Mouse (Mus musculus) hindbrain, postnatal 0 days (tissue): ENCODE measurements around the gene Tmem214. TPM values are rescaled to one million over a fixed set of nuclear protein-coding genes. Genes with fewer than 3 reads are reported as not detected.
A peak's percentile ranks its signal among the peaks of the same experiment; 100 is the strongest.

ENCODE experiments used
- ATAC-seq: fragments of 200-750 bp; cut with Nextera tagmentation; 2 replicates; pipeline ENCODE4 v1.8.0; 2017; ENCODE audit warnings: mild to moderate bottlenecking, moderate TSS enrichment, moderate library complexity
- DNase-seq: peaks from one replicate; pipeline ENCODE4 v3.0.0-alpha.2; 2015; ENCODE audit warnings: low spot score
- H3K27ac ChIP-seq: fragments of 300-500 bp; sonication (generic); 2 replicates; pipeline ENCODE4 v1.5.1; 2014; ENCODE audit warnings: mild to moderate bottlenecking
- H3K27me3 ChIP-seq: fragments of 300-500 bp; sonication (generic); 2 replicates; pipeline ENCODE4 v1.6.1; 2014; ENCODE audit warnings: low read length, mixed read lengths; ENCODE audit not compliant: insufficient read depth
- H3K36me3 ChIP-seq: fragments of 300-500 bp; sonication (generic); 2 replicates; pipeline ENCODE4 v1.6.1; 2014; ENCODE audit warnings: low read length, mixed read lengths; ENCODE audit not compliant: insufficient read depth
- H3K4me1 ChIP-seq: fragments of 300-500 bp; sonication (generic); 2 replicates; pipeline ENCODE4 v1.6.1; 2014; ENCODE audit warnings: antibody characterized with exemption, low read length, mixed read lengths; ENCODE audit not compliant: insufficient read depth
- H3K4me2 ChIP-seq: fragments of 300-500 bp; sonication (generic); 2 replicates; pipeline ENCODE4 v1.6.1; 2014; ENCODE audit warnings: low read depth, mild to moderate bottlenecking, low read length, moderate library complexity, mixed read lengths
- H3K4me3 ChIP-seq: fragments of 300-500 bp; sonication (generic); 2 replicates; pipeline ENCODE4 v1.5.1; 2014; ENCODE audit warnings: low read length
- H3K9ac ChIP-seq: fragments of 300-500 bp; sonication (generic); replicated peaks from 2 replicates; pipeline ENCODE4 v1.6.1; 2014; ENCODE audit warnings: mild to moderate bottlenecking, low read length, moderate library complexity, mixed read lengths
- H3K9me3 ChIP-seq: fragments of 300-500 bp; sonication (generic); 2 replicates; pipeline ENCODE4 v1.6.1; 2016; ENCODE audit warnings: low read length, mixed read lengths
- CTCF ChIP-seq: IDR thresholded peaks from 2 replicates; pipeline ENCODE4 v1.5.1; 2016; ENCODE audit warnings: antibody characterized with exemption, control low read depth, low read depth
- WGBS: fragments of 180-500 bp; shearing (Covaris S2); extraction: QIAGEN DNeasy Blood & Tissue Kit; methylation state at CpG from one replicate; pipeline ENCODE4 v1.1.7; 2014; 5-methylcytosine and 5-hydroxymethylcytosine counted together
- polyA plus RNA-seq: library from polyadenylated mRNA; unstranded; fragments of >200 nt; fragmentation: Nextera tagmentation; extraction: Ambion mirVana; gene quantifications from 2 replicates; pipeline ENCODE4 v1.2.1, GENCODE M21; 2015
- total RNA-seq: library from RNA; depleted of rRNA; stranded (reverse); fragments of >200 nt; gene quantifications from 2 replicates; pipeline ENCODE4 v1.2.3, GENCODE M21; 2014

Tmem214 gene
- total and polyA plus RNA-seq, 2 experiments from 2014 or later = 59.1 to 89.5 TPM

DNA sequence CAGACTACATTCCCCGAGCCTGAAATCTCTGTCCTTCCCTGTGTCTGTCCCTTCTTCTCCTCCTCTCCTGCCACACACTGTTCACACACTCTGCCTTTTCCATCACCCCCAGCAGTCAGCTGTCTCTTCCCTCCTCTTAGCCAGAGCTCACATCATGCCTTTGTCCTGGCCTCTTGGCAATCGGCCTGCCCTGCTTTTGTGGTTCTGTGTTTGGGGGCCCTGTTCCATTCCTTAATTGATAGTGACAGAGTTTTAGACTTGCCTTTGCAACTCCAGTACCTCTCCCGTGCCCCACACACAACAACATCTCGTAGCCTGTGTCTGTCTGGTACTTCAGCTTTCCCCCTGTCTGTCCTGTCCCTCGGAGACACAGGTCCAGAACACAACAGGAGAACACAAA lies 44.3 kb downstream of the Tmem214 start:
- H3K27me3 ChIP-seq = no peaks in the 10 kb centered on the region
- peaks cover 3% of the 10 kb centered on the region for H3K4me1 ChIP-seq
- no peak for TF ChIP-seq CTCF
- H3K27ac ChIP-seq = peak overlapping the region; percentile 27; the same call in 1 of the 2 replicates
- ATAC-seq (no peak), DNase-seq (peak; percentile 23)
- WGBS = 54% methylated on average over 5 of the region's 5 CpGs
- no peaks in the 10 kb centered on the region for H3K36me3 ChIP-seq
- no peaks in the 10 kb centered on the region for H3K9me3 ChIP-seq
- H3K4me3 ChIP-seq = no peak overlapping the region
- H3K4me2 ChIP-seq = no peak overlapping the region
- H3K9ac ChIP-seq = no peak overlapping the region

DNA sequence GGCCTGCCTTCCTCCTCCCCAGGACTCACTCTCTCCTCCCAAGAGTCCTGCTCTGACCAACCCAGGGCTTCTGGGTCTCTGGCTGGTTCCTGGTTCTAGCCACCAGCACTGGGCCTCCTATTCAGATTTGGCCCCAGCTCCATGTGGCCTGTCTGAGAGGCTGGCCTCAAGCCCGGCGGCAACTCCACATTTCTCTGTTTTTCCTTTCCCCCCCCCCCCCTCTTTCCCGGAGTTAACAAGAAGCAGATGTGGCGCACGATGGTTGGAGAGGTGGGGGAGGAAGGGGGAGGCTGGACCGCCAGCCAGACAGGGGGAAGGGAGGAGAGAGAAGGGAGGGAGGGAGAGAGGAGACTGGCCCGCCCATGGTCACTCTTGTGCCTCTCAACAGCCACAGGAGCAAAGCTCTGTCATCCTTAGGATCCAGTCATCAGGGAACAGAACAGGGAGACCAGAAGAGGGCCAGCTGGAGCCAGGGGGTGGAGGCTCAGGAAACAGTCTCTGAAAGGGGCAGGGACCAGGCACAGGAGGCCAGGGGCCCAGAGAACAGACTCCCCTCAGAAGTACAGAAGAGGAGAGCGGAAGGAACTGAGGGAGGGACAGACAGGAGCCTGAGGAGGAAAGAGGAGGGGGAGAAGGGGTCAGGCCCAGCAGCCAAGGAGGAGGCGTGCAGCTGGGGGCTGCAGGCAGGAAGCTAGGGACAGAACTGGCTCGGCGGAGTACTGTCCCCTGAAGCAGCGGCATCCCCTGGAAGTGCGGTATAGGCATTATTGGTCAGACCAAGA lies 45.4 kb downstream of the Tmem214 start, which contains the start of gene Emilin1:
Gene Emilin1, plus strand, starts transcription at position 343 of the 782 bp plus-strand sequence.
- H3K9ac ChIP-seq = no peak within 1 kb of the TSS

DNA sequence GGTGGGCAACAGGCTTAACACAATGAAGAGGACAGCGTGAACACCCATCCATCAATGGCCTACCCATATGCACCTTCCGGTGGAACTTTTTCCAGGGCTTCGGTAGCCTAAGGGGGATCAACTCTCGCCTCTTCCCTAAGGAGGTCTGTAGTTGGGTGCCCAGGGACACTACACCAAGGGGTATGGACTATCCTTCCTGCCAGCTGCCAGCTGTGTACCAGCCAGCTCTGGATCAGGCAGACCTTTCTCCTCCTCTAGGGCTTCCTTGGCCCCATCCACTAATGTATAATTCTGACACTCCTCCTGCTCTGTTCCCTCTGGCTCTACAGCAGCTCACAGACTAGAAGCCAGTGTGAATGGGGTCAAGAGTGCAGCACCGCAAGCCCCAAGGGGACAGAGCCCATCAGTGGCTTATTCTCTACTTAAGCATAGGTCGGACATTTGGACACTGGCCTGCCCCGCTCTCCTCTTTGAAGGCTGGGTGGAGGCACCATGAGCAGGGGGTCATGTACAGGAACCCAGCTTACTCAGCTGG lies 46.4 kb downstream of the Tmem214 start:
- H3K4me3 ChIP-seq = no peak overlapping the region
- H3K9ac ChIP-seq = no peak overlapping the region
- no peak overlapping the region for H3K27ac ChIP-seq
- H3K27me3 ChIP-seq = no peaks in the 10 kb centered on the region
- no peaks in the 10 kb centered on the region for H3K36me3 ChIP-seq
- no peak for TF ChIP-seq CTCF
- H3K4me1 ChIP-seq = peaks cover 3% of the 10 kb centered on the region
- no peak for ATAC-seq
- peak overlapping the region; percentile 19 for H3K4me2 ChIP-seq
- no peak for DNase-seq
- WGBS = 73% methylated on average over 7 of the region's 7 CpGs
- no peaks in the 10 kb centered on the region for H3K9me3 ChIP-seq

More for the DNA sequence above, 45.4 kb downstream of the Tmem214 start, which contains the start of gene Emilin1:
- H3K27ac ChIP-seq = peak within 1 kb of the TSS; percentile 27
- peak; percentile 22 for ATAC-seq
- no peaks in the 10 kb centered on the region for H3K9me3 ChIP-seq
- no peaks in the 10 kb centered on the region for H3K36me3 ChIP-seq
- H3K4me1 ChIP-seq = peaks cover 3% of the 10 kb centered on the region
- H3K27me3 ChIP-seq = no peaks in the 10 kb centered on the region
- 29% methylated on average over 13 of the region's 13 CpGs for WGBS
- TF ChIP-seq CTCF = no peak
- peak; percentile 62 for DNase-seq
- peak within 1 kb of the TSS; percentile 19 for H3K4me2 ChIP-seq
- H3K4me3 ChIP-seq = no peak within 1 kb of the TSS

DNA sequence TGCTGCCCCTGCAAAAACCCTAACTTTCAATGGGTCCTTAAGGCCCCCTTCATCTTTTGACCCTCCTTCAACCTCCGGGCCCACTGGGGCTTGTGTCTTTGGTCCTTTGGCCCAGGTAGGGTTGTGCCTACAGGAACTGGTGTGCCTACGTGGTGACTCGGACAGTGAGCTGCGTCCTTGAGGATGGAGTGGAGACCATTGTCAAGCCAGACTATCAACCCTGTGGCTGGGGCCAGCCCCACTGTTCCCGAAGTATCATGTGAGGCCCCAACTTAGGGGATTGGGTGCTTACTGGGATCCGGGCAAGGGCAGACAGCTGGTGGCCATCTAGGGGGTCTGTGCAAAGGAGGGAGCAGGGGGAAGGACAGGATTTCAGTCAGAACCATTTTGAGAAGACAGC lies 47.0 kb downstream of the Tmem214 start:
- Histone ChIP-seq H3K27ac (no peak overlapping the region), H3K4me3 (no peak overlapping the region), H3K4me1 (peaks cover 3% of the 10 kb centered on the region), H3K27me3 (no peaks in the 10 kb centered on the region), H3K9ac (no peak overlapping the region), H3K9me3 (no peaks in the 10 kb centered on the region), H3K36me3 (no peaks in the 10 kb centered on the region), H3K4me2 (no peak overlapping the region; the same call in 1 of the 2 replicates)
- ATAC-seq (no peak), DNase-seq (no peak)
- WGBS = 85% methylated on average over 6 of the region's 6 CpGs
- no peak for TF ChIP-seq CTCF

DNA sequence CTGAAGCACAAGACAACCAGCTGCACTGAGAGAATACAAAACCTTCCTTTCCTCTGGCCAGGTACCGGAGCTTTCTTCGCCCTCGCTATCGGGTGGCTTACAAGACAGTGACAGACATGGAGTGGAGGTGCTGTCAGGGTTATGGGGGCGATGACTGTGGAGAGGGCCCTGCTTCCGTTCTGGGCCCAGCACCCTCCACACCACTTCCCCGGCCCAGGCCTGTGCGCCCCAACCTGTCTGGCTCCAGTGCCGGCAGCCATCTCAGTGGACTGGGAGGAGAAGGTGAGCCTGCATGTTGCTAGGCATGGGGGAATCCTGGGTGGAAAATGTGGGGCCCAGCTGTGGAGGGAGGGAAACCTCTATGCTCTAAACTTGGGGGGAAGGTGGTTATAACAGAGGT lies 47.6 kb downstream of the Tmem214 start:
- H3K9me3 ChIP-seq = no peaks in the 10 kb centered on the region
- H3K9ac ChIP-seq = no peak overlapping the region; the same call in 1 of the 2 replicates
- H3K4me3 ChIP-seq = no peak overlapping the region
- ATAC-seq (0 out of 2 replicates have a peak, but pooled peaks have one; percentile 10), DNase-seq (no peak)
- peak overlapping the region; percentile 23; the same call in 1 of the 2 replicates for H3K4me2 ChIP-seq
- no peak overlapping the region for H3K27ac ChIP-seq
- 68% methylated on average over 9 of the region's 9 CpGs for WGBS
- no peak for TF ChIP-seq CTCF
- H3K4me1 ChIP-seq = peaks cover 6% of the 10 kb centered on the region
- no peaks in the 10 kb centered on the region for H3K36me3 ChIP-seq
- no peaks in the 10 kb centered on the region for H3K27me3 ChIP-seq

DNA sequence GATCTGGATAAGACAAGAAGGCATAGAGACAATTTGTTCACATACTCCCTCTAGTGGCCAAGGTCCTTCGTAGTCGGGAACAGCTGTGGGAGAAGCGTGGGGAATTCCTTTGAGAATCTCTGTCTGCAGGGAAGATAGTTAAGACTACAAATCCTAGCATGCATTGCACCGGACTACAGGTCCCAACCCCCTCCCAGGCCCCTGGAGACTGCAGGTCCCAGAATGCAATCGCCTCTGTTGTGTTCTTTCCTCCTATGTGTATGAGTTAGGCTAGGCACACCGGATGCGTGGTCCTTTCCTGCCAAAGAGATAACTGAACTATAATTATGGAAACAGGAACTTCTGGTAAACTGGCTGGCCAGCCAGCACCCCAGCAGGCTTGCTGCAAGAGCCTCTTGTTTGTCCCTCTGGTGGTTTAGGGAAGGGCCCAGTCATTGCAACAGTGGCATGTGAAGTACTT lies 48.2 kb downstream of the Tmem214 start:
- Histone ChIP-seq H3K27ac (peak overlapping the region; percentile 33), H3K9me3 (no peaks in the 10 kb centered on the region), H3K4me2 (0 out of 2 replicates have a peak overlapping the region, but pooled peaks have one; percentile 23), H3K36me3 (no peaks in the 10 kb centered on the region), H3K9ac (no peak overlapping the region), H3K4me1 (peaks cover 6% of the 10 kb centered on the region), H3K27me3 (no peaks in the 10 kb centered on the region), H3K4me3 (no peak overlapping the region)
- peak; percentile 90 for ATAC-seq
- TF ChIP-seq CTCF = peak; percentile 78
- WGBS = 2% methylated on average over 7 of the region's 7 CpGs
- DNase-seq = peak; percentile 97
